Mouse (Mus musculus) cortical plate, adult 2 months (tissue): ENCODE measurements around the gene Ak8.

ENCODE experiments used
- CTCF ChIP-seq: fragments of 200-500 bp; IDR thresholded peaks from 2 replicates; pipeline ENCODE4 v1.5.1; 2011; ENCODE audit warnings: mild to moderate bottlenecking, control low read depth, low read length; ENCODE audit not compliant: insufficient read depth; ENCODE audit errors: extremely low read depth
- POLR2A ChIP-seq: fragments of 200-500 bp; IDR thresholded peaks from 2 replicates; pipeline ENCODE4 v1.6.1; 2011; ENCODE audit warnings: mild to moderate bottlenecking, low read length, control low read depth; ENCODE audit not compliant: insufficient read depth; ENCODE audit errors: extremely low read depth

- TF ChIP-seq CTCF: no peak
- no peak for TF ChIP-seq POLR2A
Measured at GRCm38 (mm10) chr2:28839501-28840221, 139.7 kb downstream of the Ak8 start.
